Mouse (Mus musculus) cerebellum, adult (tissue): ENCODE results near the gene Amigo3.
A peak's percentile ranks its signal among the peaks of the same experiment; 100 is the strongest.
"Not testable (repeated sequence)": the region's sequence is repeated elsewhere in the genome, so short reads cannot be mapped to it uniquely, and the experiment has no call there.

Experiments
- ATAC-seq: cut with Nextera tagmentation; 2 replicates; pipeline ENCODE4 v1.9.2; 2017; ENCODE audit warnings: mild to moderate bottlenecking, moderate library complexity, mixed read lengths; ENCODE audit not compliant: insufficient number of reproducible peaks, low FRiP score, low TSS enrichment

Gene Amigo3

DNA sequence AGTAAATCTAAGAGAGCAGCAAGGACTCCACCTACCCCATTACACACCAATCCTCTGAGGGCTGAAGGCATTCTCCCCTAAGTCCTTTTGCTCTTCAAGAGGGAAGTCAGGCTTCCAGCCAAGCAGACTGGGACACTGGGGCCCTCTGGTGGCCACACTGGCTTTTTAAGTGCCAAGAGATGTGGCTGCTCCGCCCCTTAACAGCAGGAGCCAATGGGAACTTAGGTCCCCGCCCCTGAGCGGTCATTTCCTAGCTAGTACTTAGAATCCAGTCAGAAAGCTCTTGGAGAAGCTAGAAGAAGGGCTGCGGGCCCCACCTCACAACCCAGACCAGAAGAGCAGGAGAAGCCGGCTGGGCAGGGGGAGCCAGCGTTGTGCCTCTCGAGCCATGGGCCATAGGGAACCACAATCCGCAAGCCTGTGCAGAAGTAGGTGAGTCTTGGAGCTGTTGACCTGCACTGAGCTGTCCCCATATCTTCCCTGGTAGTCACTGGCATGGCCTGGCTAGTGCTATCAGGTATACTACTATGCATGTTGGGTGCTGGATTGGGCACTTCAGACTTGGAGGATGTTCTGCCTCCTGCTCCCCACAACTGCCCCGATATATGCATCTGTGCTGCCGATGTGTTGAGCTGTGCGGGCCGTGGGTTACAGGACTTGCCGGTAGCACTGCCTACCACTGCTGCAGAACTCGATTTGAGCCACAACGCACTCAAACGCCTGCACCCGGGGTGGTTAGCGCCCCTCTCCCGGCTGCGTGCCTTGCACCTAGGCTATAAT lies at the start of gene Amigo3:
TSS of gene Amigo3 (plus strand) at position 275 of the 780 bp plus-strand sequence.
- ATAC-seq, result peak; percentile 23; the same call in 1 of the 2 replicates

DNA sequence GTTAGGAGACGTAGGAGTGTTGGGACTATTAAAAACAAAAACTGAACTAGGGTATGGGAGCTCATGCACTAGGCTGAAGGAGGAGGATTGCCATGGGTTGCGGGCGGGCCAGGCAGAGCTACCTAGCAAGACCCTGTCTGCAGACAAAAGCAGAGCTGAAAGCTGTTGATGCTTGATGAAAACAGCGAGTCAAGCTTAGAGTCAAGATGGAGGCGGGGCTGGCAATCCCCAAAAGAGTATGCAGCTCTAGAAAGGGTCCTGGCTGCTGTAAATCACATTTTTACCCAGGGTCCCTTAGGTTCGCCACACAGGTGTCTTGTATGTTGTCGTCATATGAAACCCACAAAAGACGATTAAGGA lies 49.4 kb upstream of the Amigo3 start:
- ATAC-seq, result no peak

DNA sequence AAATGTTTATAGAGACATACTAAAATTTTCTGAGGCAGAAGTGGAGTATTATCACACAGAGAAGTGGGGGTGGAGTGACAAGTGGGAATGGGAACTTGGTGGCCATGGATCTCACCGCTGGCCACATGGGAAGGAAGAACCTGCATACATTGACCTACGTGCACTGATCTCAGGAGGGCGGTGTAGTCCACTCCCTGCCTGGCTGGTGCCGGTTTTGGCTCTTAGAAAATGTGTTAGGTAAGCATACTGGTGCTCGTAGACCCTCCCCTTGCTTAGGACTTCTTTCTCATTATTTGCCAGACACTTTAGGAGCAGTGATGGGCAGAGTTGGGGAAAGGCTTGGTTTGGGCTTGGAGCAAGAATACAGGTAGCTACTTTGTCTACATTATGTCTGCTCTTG lies 44.9 kb upstream of the Amigo3 start:
- no peak for ATAC-seq

- ATAC-seq, result no peak
Observed at GRCm38 (mm10) chr9:108010385-108010784, 42.6 kb upstream of the Amigo3 start.

GRCm38 (mm10) chr9:108013577-108013976 lies 39.4 kb upstream of the Amigo3 start:
- not testable (repeated sequence) for ATAC-seq

DNA sequence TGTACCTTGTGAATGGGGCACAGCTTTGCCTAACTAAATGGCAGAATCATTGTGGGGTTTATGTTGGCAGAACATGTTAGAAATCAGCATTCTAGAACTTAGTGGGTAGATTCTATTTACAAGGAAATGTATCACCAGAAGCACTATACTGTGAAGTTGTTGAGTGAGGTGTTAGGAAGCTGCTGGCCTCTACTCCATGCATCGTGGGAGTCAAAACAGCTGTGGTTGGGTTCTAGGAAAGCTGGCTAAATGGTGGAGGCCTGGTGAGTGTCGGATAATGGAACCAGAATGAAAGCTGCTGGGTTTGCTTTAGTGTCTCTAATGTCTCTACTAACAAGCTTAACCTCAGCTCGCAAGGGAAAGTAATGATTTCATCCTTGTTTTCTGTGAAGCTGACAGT lies 35.8 kb upstream of the Amigo3 start:
- no peak for ATAC-seq

- ATAC-seq, result no peak
Observed at GRCm38 (mm10) chr9:108020741-108021140, 32.2 kb upstream of the Amigo3 start.

DNA sequence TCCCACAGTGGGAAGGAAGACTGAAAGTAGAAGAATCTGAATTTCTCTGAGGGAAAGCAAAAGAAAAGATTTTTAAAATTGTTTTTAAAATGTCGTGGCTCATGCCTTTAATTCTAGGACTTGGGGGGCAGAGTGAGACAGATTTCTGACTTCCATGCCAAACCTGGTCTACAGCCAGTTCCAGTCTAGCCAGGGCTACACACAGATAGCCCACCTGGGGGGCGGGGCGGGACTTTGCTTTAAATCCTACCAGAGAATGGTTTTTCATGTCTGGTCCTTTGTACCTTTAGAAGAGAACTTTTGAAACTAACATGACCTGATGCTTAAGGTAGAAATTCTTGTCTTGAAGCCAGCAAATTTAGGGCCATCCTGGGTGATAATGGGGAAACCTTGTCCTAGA lies 29.7 kb upstream of the Amigo3 start:
- no peak for ATAC-seq

DNA sequence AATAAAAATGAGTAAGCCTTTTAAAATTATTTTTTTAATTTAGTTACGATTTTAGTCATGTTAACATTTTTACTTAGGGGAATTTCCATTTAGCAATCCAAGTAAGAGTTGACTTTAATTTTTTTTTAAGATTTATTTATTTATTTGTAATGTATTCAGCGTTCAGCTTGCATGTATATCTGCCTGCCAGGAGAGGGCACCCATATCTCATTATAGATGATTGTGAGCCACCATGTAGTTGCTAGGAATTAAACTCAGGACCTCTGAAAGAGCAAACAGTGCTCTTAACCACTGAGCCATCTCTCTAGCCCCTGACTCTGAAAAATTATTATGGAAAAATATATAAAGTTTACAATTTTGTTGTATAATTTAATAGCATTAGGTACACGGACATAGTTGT lies 26.4 kb upstream of the Amigo3 start:
- no peak for ATAC-seq

DNA sequence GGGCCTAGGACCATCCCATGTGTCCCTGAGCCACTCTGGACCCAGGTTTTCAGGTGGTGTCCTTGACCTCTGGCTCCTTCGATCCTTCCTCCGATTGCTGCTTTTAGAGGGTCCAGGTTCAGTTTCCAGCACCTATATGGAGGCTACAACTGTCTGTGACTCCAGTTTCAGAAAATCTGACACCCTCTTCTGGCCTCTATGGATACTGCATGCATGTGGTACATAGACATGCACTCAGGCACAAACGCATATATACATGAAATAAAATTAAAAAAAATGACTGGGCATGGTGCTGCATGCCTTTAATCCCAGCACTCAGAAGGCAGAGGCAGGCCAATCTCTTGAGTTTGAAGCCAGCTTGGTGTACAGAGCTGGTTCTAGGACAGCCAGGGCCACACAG lies 25.1 kb upstream of the Amigo3 start:
- no peak for ATAC-seq

- no peak for ATAC-seq
Observed at GRCm38 (mm10) chr9:108032126-108032525, 20.8 kb upstream of the Amigo3 start.

- ATAC-seq, result no peak
Observed at GRCm38 (mm10) chr9:108035331-108036156, 17.4 kb upstream of the Amigo3 start.

- no peak for ATAC-seq
Observed at GRCm38 (mm10) chr9:108044751-108045492, 8.0 kb upstream of the Amigo3 start.

- no peak for ATAC-seq
Observed at GRCm38 (mm10) chr9:108046582-108046981, 6.4 kb upstream of the Amigo3 start.

DNA sequence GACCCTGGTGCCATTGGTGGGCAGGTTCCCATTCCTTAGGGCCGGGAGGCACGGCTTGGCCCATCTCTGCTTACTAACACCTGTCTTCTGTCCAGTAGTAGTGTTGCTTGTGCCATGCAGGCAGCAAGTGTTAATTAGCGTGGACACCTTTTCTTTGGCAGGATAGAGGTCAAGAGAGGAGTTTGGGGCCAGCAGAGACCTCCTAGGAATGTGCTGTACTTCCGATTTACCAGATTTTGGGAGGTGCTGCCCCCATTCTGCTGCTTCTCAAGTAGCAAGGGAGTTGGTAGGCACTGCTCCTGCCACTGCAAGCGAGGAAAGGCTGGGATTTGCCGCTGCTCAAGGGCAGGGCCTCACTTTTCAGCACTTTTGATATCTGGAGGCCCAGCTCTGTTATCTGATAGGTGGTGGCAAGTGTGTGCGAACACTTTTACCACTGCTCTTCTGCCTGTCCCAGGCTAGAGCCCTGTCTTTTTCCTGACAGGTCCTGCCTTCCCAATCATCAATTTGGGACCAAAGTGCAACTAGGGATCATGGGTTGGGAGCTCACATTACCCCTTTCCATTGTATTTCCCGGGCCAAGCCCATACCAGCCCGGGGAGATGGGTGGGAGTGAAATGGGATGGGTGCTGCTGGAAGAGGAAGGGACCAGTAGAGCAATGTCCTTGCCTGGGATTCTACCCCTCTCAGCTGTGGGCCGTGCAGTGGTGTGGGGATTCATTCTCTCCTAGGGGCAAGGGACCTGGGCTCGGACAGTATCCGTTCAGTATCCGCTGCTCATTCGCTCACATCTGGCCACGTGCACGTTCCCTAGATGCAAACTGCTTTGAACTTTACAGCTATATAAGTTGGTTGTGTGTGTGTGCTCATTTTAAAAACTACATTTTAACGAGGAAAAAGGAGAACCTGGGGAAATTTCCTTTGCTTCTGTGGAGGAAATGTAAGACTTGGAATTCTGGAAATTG lies 5.1 kb upstream of the Amigo3 start:
- no peak for ATAC-seq

DNA sequence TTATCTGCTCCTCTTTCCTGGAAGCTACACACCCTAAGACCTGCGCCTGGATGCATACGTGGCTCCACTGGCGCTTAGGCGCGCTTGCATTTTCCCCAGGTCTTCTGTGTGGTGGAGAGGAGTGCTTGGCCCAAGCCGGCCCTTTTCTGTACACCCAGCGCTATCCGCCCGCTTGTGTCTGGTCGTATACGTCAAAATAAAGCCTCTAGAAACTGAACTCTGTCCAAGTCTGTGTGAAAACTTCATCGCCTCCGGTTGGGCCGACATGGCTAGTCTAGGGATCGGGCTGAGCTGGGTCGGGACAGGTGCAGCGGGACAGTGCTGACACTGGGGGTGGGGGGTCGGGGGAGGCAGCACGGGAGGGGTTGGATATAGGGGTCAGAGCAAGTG lies 4.4 kb upstream of the Amigo3 start:
- no peak for ATAC-seq

- peak; percentile 87 for ATAC-seq
Observed at GRCm38 (mm10) chr9:108049016-108049455, 3.9 kb upstream of the Amigo3 start, which contains the start of gene Gmppb. Gene Gmppb (plus strand): TSS chr9:108049242.

DNA sequence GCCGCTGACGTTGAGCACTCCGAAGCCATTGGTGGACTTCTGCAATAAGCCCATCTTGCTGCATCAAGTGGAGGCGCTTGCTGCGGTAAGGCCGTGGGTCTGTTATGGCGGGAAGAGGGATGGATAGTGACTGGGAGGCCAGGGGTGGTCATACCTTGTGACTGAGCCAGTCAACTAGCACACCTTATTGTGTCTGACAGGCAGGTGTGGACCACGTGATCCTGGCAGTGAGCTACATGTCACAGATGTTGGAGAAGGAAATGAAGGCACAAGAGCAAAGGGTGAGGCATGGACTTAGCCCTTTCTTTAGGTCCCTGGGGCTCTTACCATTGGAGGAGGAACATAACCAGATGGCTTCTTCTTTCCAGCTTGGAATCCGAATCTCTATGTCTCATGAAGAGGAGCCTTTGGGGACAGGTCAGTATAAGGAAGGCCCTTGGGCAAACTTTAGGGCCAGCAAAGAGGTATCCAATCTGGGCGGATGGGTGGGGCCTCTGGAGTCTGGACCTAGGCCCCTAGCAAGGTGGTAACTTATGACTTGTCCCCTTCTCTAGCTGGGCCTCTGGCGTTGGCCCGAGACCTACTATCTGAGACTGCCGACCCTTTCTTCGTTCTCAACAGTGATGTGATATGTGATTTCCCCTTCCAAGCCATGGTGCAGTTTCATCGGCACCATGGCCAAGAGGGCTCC lies 3.3 kb upstream of the Amigo3 start:
- no peak for ATAC-seq
